Mouse (Mus musculus) spleen, postnatal 10 days (tissue): Measurements from ENCODE around the gene Ankrd55.
"Not testable (repeated sequence)": the region's sequence is repeated elsewhere in the genome, so short reads cannot be mapped to it uniquely, and the experiment has no call there.

ENCODE experiments used
- DNase-seq, 2 experiments: peaks; one replicate each; pipeline ENCODE4 v3.0.0; 2021 to 2022; ENCODE audit warnings: low spot score in 2 of 2

Ankrd55 gene

GRCm38 (mm10) chr13:112293092-112293491 lies 4.8 kb downstream of the Ankrd55 start:
- DNase-seq: no peak

GRCm38 (mm10) chr13:112294446-112294845 lies 6.2 kb downstream of the Ankrd55 start:
- no peak for DNase-seq

- DNase-seq: no peak
Measured at GRCm38 (mm10) chr13:112297781-112298180, 9.5 kb downstream of the Ankrd55 start.

- DNase-seq: no peak
Measured at GRCm38 (mm10) chr13:112303429-112303828, 15.2 kb downstream of the Ankrd55 start.

- DNase-seq: peak in 1 of 2 experiments; percentile 66
Measured at GRCm38 (mm10) chr13:112308672-112309071, 20.4 kb downstream of the Ankrd55 start.

GRCm38 (mm10) chr13:112311611-112312010 lies 23.4 kb downstream of the Ankrd55 start:
- DNase-seq: not testable (repeated sequence)

- DNase-seq: no peak
Measured at GRCm38 (mm10) chr13:112315442-112315841, 27.2 kb downstream of the Ankrd55 start.

- no peak for DNase-seq
Measured at GRCm38 (mm10) chr13:112316622-112317482, 28.6 kb downstream of the Ankrd55 start.

- DNase-seq: no peak
Measured at GRCm38 (mm10) chr13:112318124-112318523, 29.9 kb downstream of the Ankrd55 start.

GRCm38 (mm10) chr13:112323591-112324266 lies 35.5 kb downstream of the Ankrd55 start:
- no peak for DNase-seq

GRCm38 (mm10) chr13:112325126-112325525 lies 36.9 kb downstream of the Ankrd55 start:
- DNase-seq: no peak

GRCm38 (mm10) chr13:112326403-112326802 lies 38.2 kb downstream of the Ankrd55 start:
- DNase-seq: no peak

GRCm38 (mm10) chr13:112326977-112327376 lies 38.7 kb downstream of the Ankrd55 start:
- no peak for DNase-seq

- no peak for DNase-seq
Measured at GRCm38 (mm10) chr13:112327511-112327910, 39.3 kb downstream of the Ankrd55 start.

GRCm38 (mm10) chr13:112330257-112330656 lies 42.0 kb downstream of the Ankrd55 start:
- no peak for DNase-seq

GRCm38 (mm10) chr13:112330919-112331681 lies 42.8 kb downstream of the Ankrd55 start:
- no peak for DNase-seq

GRCm38 (mm10) chr13:112331682-112332061 lies 43.4 kb downstream of the Ankrd55 start:
- DNase-seq: no peak

- no peak for DNase-seq
Measured at GRCm38 (mm10) chr13:112335531-112335930, 47.3 kb downstream of the Ankrd55 start.

GRCm38 (mm10) chr13:112337146-112337545 lies 48.9 kb downstream of the Ankrd55 start:
- DNase-seq: no peak

- no peak for DNase-seq
Measured at GRCm38 (mm10) chr13:112340205-112340604, 52.0 kb downstream of the Ankrd55 start.

GRCm38 (mm10) chr13:112340761-112341160 lies 52.5 kb downstream of the Ankrd55 start:
- no peak for DNase-seq

- no peak for DNase-seq
Measured at GRCm38 (mm10) chr13:112342971-112343627, 54.8 kb downstream of the Ankrd55 start.
